8 mouse cellular contexts compared by ENCODE assay signal in genomic region chr7:42505588-42505987, GRCm38 (mm10). TPM values are rescaled to one million over a fixed set of nuclear protein-coding genes. Genes with fewer than 3 reads are reported as not detected.
DNase-seq lines count a peak whose midpoint lies in the region; ATAC-seq and TF ChIP-seq lines count a peak whose summit lies in the region.
"Not testable (repeated sequence)": the region's sequence is repeated elsewhere in the genome, so short reads cannot be mapped to it uniquely, and the experiment has no call there.

Zfp141 (minus strand) TSS chr7:42505740.

- H3K9me3 ChIP-seq in ES-Bruce4 (replicated peaks; ENCODE audit: control insufficient read depth, insufficient read depth, low read length, poor library complexity, severe bottlenecking); forebrain, embryonic 13.5 days (replicated peaks); liver, postnatal 0 days (ENCODE audit: low read length); neural tube, embryonic 14.5 days (ENCODE audit: control insufficient read depth, low read length): not testable (repeated sequence)

- not testable (repeated sequence) for H3K4me1 ChIP-seq in ES-Bruce4 (ENCODE audit: control insufficient read depth, insufficient read depth, low read length); forebrain, embryonic 13.5 days; liver, postnatal 0 days (ENCODE audit: insufficient read depth); neural tube, embryonic 14.5 days (ENCODE audit: control insufficient read depth, insufficient read depth, low read length)

- peak within 1 kb of the TSS; percentile 52; the same call in 1 of the 2 replicates for H3K27ac ChIP-seq in ES-Bruce4 (ENCODE audit: insufficient read depth, low read length)
- H3K27ac ChIP-seq in forebrain, embryonic 13.5 days, result not testable (repeated sequence)
- peak within 1 kb of the TSS; percentile 87 for H3K27ac ChIP-seq in liver, postnatal 0 days (ENCODE audit: low read depth)
- H3K27ac ChIP-seq in neural tube, embryonic 14.5 days (ENCODE audit: low read depth, low read length), result peak within 1 kb of the TSS; percentile 65

- peak within 1 kb of the TSS; percentile 73 for H3K9ac ChIP-seq in ES-Bruce4 (ENCODE audit: low read depth, poor library complexity, severe bottlenecking)
- H3K9ac ChIP-seq in forebrain, embryonic 13.5 days, result peak within 1 kb of the TSS; percentile 73
- H3K9ac ChIP-seq in liver, postnatal 0 days (replicated peaks), result peak within 1 kb of the TSS; percentile 71
- peak within 1 kb of the TSS; percentile 57 for H3K9ac ChIP-seq in neural tube, embryonic 14.5 days (replicated peaks; ENCODE audit: low read depth, low read length)

- ATAC-seq in cerebellum, adult (ENCODE audit: insufficient number of reproducible peaks, low FRiP score, low TSS enrichment), result peak; percentile 78
- peak; percentile 96 for ATAC-seq in forebrain, embryonic 13.5 days
- ATAC-seq in liver, postnatal 0 days, result peak; percentile 99
- peak; percentile 97 for ATAC-seq in neural tube, embryonic 14.5 days (ENCODE audit: low read depth)

- H3K4me2 ChIP-seq in forebrain, embryonic 13.5 days, result peak within 1 kb of the TSS; percentile 65
- H3K4me2 ChIP-seq in liver, postnatal 0 days (ENCODE audit: low read depth, low read length), result peak within 1 kb of the TSS; percentile 71
- H3K4me2 ChIP-seq in neural tube, embryonic 14.5 days (ENCODE audit: low read depth, low read length), result peak within 1 kb of the TSS; percentile 63

- WGBS in forebrain, embryonic 13.5 days, result 3% methylated on average over 18 of the region's 18 CpGs
- under 1% methylated on average over 18 of the region's 18 CpGs for WGBS in large intestine, adult 2 months
- WGBS in liver, postnatal 0 days (ENCODE audit: insufficient replicate concordance), result 2% methylated on average over 18 of the region's 18 CpGs
- WGBS in neural tube, embryonic 14.5 days, result 3% methylated on average over 18 of the region's 18 CpGs

- TF ChIP-seq POLR2A in ES-Bruce4 (IDR thresholded peaks at IDR 0.05; ENCODE audit: insufficient read depth, low read length), result not testable (repeated sequence)

- TF ChIP-seq CTCF in ES-Bruce4 (IDR thresholded peaks at IDR 0.05; ENCODE audit: low read depth, low read length), result not testable (repeated sequence)
- peak; percentile 21; the same call in 1 of the 2 replicates for TF ChIP-seq CTCF in liver, postnatal 0 days (IDR thresholded peaks at IDR 0.05; ENCODE audit: low read depth)

- not testable (repeated sequence) for TF ChIP-seq EP300 in ES-Bruce4 (IDR thresholded peaks at IDR 0.05; ENCODE audit: insufficient read depth, low read depth, low read length); liver, postnatal 0 days (IDR thresholded peaks at IDR 0.05; ENCODE audit: low read depth)

- not testable (repeated sequence) for H3K27me3 ChIP-seq in ES-Bruce4 (ENCODE audit: control insufficient read depth, insufficient read depth, low read length, poor library complexity, severe bottlenecking); forebrain, embryonic 13.5 days; liver, postnatal 0 days (ENCODE audit: insufficient read depth, low read length); neural tube, embryonic 14.5 days (ENCODE audit: control insufficient read depth, insufficient read depth, low read length)

- H3K4me3 ChIP-seq in ES-Bruce4 (ENCODE audit: low read depth, low read length), result peak within 1 kb of the TSS; percentile 87
- peak within 1 kb of the TSS; percentile 58 for H3K4me3 ChIP-seq in forebrain, embryonic 13.5 days
- H3K4me3 ChIP-seq in liver, postnatal 0 days (ENCODE audit: low read depth, low read length), result peak within 1 kb of the TSS; percentile 70
- peak within 1 kb of the TSS; percentile 60 for H3K4me3 ChIP-seq in neural tube, embryonic 14.5 days (ENCODE audit: low read depth, low read length)

- peak; percentile 87 to 90 for DNase-seq in heart, postnatal 10 days
- DNase-seq in large intestine, adult 2 months (ENCODE audit: low read depth, low spot score), result peak; percentile 62
- peak; percentile 86 for DNase-seq in liver, postnatal 0 days
- DNase-seq in testis, postnatal 10 days (ENCODE audit: low spot score), result peak; percentile 88

- H3K36me3 ChIP-seq in ES-Bruce4 (ENCODE audit: control insufficient read depth, insufficient read depth, low read length, poor library complexity, severe bottlenecking); forebrain, embryonic 13.5 days (ENCODE audit: poor library complexity, severe bottlenecking); liver, postnatal 0 days (replicated peaks; ENCODE audit: insufficient read depth, low read length); neural tube, embryonic 14.5 days (ENCODE audit: control insufficient read depth, insufficient read depth, low read length): not testable (repeated sequence)

- intact Hi-C loops in heart, postnatal 10 days (cut with DNase I), result not testable (repeated sequence)

RNA-seq across cellular contexts. Expression of gene Zfp141, which starts in this region (rescaled TPM):
- 31.9 and 37.8 TPM in 2 replicates for polyA plus RNA-seq in ES-Bruce4 (2011; ENCODE audit: insufficient read depth, insufficient read length, low read depth, missing spikeins)
- 12.4 and 14.1 TPM in 2 replicates for polyA plus RNA-seq in forebrain, embryonic 13.5 days (2015; fragmentation: Nextera tagmentation; extraction: Ambion mirVana)
- 1 to 10 TPM; 6.8 to 8.0 TPM for total RNA-seq in heart, postnatal 10 days (2021)
- 2.2 and 4.7 TPM in 2 replicates for polyA plus RNA-seq in large intestine, adult 2 months (2012; rRNA removed)
- 2.0 TPM in 2 replicates for polyA plus RNA-seq in liver, postnatal 0 days (2015; fragmentation: Nextera tagmentation; extraction: Ambion mirVana)
- polyA plus RNA-seq in neural tube, embryonic 14.5 days (2014; fragmentation: Nextera tagmentation; extraction: Ambion mirVana), result 15.8 and 16.3 TPM in 2 replicates
